Mouse (Mus musculus): ENCODE measurements at regions not wholly inside any gene's neighbourhood (a gene's known extent, or its start where the extent isn't known, plus 50 kb on each side); places are given as distances from the start of the nearest gene placed in this dataset.

DNA sequence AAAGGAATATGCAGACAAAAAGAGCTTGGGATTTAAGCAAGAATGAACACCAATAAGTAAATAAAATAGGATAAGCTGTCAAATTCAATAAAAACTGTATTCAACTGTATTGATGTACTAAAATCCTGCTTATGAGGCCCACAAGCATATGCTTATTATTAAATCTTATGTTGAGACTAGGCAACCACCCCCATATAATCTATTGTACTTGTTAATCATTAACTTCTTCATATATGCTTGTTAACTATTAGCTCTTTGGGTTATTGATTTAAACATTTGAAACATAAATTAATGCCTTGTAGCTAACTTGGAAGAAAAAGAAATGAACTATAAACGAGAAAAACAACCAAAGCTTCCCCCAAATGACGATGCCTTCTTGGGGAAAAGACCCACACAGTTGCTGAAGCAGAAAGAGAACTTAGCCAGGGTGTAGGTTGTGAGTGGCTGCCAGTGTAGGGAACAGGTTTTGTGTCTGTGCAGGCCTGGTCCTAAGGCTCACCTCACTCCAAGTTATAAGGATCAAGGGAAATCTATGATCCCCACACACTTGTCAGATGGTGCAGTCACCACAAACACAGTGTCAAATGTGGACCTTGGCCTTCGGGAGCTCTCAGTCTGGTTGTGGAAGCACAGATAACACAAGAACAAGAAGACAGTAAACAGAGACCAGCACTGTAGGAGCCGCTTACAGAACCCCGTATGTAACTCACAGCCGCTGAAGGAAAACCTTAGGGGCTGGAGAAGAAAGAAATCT lies 71.8 kb upstream of the Cited2 start:
- no peak for DNase-seq (ENCODE audit: low spot score in 2 of 2)

DNA sequence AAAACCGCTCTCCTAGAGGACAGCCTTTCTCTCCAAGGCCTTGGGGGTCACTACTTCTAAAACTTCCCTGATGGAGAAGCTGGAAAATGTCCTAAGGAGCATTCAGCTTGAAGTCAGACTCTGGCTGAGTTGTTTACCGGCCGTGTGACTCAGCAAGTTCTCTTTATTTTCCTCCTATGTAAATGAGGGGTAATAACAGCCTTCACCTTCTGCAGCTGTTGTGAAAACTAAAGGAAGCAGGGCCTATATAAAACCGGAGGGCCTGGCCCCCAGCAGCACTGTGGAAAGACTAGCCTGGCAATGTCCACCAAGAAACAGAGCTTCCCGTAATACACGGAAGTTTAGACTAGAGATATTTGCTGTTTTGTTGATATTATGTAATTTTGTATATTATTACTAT lies 69.7 kb upstream of the Cited2 start:
- no peak for DNase-seq (ENCODE audit: low spot score in 2 of 2)

GRCm38 (mm10) chr10:17653785-17654184 lies 69.2 kb upstream of the Cited2 start:
- DNase-seq (ENCODE audit: low spot score in 2 of 2) = no peak

DNA sequence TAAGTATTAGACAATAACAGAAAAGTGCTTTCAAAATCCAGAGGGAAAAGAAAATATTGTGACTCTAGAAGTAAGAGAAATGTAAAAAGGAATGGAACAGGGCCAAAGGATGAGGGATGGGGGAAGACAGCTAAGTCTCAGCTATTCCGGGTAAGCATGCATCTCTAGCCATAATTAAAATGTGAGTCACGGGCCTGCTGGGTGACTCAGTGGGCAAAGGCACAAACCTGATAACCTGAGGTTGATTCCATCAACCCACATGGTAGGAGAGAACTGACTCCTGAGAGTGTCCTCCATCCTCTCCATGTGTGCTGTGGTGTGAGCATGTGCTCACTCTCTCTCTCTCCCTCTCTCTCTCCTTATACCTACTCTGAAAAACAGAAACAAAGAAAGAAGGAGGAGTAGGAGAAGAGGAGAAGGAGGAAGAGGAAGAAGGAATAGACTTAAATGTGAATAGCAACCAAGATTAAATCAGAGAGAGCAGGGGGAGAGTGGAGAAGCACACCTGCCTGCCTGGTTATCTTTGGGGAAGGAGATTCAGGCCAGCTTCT lies 68.6 kb upstream of the Cited2 start:
- DNase-seq (ENCODE audit: low spot score in 2 of 2) = no peak

DNA sequence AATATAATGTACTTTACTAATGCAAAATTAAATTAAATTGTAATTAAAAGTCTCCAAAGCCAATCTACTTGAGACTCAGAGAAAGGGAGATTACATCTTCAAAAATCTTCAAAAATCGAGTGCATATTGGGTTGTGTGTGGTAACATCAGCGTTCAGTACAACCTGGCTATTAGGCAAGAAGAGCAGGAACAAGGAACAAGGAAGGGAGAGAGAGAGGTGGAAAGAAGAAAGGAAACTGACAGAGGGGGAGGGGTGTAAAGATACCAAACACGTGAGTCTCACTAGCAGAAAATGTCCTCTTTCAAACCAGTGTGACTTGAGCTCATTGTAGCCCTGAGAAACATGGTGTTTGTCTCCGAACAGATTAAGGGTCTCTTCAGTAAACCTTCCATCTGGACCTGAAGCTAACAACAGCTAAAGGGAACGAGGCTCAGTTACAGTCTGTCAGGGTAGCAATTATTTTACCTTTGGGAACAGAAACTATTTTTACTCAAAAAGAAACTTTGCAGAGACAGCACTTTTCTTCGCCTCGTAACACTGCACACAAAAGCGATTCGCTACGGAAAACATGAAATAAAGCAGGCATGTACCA lies 67.5 kb upstream of the Cited2 start:
- DNase-seq (ENCODE audit: low spot score in 2 of 2) = no peak

DNA sequence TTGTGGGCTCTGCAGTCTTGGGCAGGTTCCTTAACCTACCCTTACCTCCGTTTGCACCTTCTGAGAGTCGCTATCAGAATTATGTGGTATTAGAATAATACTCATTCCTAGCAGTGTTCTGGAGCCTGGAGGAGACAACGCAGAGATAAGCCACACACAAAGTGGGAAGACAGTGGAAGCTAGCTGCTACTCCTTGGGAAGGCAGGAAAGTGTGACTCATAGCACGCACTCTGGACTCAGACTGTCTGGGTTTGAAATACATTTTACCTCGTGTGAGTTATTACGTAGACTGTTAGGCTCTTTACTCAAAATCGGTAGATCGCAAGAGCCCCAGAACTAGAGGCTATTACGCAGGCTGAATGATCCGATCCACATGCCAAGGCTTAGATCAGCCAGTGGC lies 66.7 kb upstream of the Cited2 start:
- DNase-seq (ENCODE audit: low spot score in 2 of 2) = no peak

DNA sequence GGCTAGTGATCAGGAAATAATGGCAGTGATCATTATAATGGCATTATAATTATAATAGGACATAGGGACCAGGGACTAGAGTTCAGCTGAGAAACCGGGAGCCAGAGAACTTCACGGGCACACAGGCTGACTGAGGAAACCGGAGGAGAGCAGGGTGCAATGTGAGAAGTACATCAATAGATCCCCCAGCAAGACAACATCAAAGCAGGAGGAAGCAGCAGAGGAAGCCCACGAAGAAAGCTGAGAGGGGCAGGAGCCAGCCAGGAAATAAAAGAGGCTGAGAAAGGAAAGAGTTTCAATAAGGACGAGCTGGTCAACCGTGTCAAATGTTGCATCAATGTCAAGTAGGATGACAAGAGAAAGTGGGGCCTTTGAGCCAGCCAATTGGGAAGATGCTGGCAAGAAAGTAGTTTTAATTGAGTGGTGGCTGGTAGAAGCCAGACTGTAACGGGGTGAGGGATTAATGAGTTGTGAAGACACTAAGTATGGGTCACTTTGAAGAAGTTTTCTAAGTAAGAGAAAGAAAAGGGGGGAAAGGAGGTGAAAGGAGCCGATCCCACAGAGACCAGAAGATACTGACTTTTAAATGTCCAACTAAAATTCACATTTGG lies 66.0 kb upstream of the Cited2 start:
- no peak for DNase-seq (ENCODE audit: low spot score in 2 of 2)

DNA sequence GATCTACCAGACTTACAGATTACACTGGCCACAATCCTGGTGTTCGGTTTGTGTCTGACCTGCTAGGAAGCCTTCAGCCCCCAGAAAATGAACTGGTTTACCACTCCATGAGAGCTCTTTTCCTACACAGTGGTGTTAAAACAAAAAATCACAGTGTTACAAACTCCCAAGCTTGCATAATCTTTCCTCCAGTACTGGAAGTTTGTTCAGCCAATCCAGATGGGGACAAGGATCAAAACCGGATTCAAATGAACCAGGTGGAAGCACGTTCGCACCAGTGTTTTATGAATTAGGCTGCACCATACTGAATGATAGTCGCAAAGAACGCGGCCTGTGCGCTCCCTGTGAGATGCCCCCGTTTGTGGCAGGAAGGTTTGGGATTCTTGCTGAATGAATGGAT lies 63.4 kb upstream of the Cited2 start:
- no peak for DNase-seq (ENCODE audit: low spot score in 2 of 2)

- no peak for DNase-seq (ENCODE audit: low spot score in 2 of 2)
These were observed 62.1 kb upstream of the Cited2 start for GRCm38 (mm10) chr10:17660836-17661452.

DNA sequence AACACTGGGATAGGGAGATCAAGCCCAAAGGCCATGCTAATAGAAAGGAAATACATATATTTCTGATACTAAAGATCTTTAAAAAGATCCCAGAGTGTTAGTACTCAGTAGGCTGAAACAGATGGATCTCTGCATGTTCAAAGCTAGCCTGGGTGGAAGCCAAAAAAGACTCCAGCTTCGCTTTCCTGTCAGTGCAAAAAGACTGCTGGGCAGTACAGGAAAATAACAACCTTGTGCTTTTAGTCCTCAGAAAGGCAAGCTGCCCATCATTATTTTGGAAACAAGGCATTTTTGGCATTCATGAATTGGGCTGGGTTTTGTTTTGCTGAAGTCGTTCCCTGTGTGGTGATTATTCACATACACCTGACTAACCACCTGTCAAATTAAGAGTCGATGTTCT lies 56.9 kb upstream of the Cited2 start:
- DNase-seq (ENCODE audit: low spot score in 2 of 2) = no peak

- DNase-seq (ENCODE audit: low spot score in 2 of 2) = no peak
These were observed 53.6 kb upstream of the Cited2 start for GRCm38 (mm10) chr10:17669401-17669800.
